Mouse (Mus musculus): ENCODE data around the gene Abca1.

GRCm38 (mm10) chr4:52986266-52986665 is 173.4 kb downstream of the Abca1 start:
- TF ChIP-seq CTCF (IDR thresholded peaks at IDR 0.05; ENCODE audit: low read depth) = no peak
- no peak for TF ChIP-seq EP300 (optimal IDR thresholded peaks at IDR 0.05)
